Mouse (Mus musculus) gastrocnemius, adult 8-10 months (tissue): Measurements from ENCODE around the gene Zfp385b. TPM values are rescaled to one million over a fixed set of nuclear protein-coding genes. Genes with fewer than 3 reads are reported as not detected.
"Not testable (repeated sequence)": the region's sequence is repeated elsewhere in the genome, so short reads cannot be mapped to it uniquely, and the experiment has no call there.

Experiments
- DNase-seq, 2 experiments: peaks; one replicate each; pipeline ENCODE4 v3.0.0; 2022; ENCODE audit warnings: low spot score in 2 of 2
- total RNA-seq, 4 experiments: library from RNA; stranded (reverse); gene quantifications; 2 replicates each; pipeline ENCODE4 v1.2.4; 2022

The Zfp385b gene
- total RNA-seq, 4 experiments from 2014 or later = 2.5 to 4.7 (median 4.0) TPM

DNA sequence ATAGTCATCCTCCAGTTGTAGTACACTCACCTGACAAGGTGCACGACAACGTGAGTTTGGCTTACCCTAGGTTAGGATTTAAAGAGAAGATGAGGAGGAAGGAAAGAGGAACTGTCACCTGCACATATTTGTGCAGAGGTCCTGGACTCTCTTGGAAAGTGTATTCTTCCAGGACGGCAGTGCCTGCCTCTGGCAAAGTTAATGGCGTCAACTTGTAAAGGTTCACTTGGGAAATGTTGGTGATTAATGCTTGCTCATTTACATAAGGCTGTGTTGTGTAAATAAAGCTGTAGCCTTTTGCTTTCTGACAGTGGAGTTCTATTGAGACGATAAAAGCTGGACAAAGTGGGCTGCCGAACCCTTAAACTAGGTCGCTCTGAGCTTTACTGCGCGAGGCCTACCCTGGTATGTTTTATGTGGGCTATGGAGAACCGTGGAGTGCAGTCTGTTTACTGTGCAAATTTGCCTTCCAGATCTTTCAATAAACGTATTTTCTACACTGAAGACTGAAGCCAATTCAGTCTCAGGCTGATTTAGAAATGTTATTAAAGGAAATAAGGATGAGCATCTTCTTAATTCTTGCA is 347.1 kb downstream of the Zfp385b start:
- DNase-seq = no peak

DNA sequence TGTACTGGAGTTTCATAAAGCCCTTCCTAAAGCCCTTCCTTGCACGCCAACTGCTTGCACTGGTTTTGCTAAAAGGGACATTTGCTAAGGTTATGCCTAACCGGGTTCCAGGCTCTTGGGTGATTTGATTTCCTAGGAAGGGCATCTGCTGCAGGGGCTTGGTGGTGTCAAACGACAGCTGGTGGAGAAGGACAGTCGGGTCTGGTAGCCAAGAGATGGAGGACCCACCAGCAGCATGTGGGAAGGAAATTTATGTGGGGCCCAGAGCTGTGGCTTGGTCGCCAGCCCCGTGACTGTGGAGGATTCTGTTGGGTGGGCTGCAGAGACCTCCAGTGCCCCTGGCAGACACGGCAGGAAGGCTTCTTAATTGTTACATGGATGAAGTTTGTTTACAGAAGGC is 348.7 kb downstream of the Zfp385b start:
- DNase-seq = no peak

DNA sequence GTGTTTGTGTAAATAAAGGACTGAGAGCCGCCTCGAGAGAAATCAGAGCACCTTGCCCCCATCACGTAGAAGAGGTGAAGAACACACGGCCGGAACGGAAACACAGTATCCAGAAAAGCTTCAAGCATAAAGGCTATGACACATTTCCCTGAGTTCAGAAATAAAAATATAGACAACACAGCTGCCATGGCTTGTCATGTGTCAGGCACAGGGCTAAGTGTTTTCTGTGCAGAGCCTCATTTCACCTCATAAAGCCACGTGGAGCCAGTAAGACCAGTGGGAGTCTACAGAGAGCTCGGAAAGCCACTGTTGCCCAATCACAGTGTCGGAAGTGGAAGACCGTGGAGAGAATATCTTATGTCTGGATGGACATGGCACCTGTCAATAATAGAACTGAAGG is 358.0 kb downstream of the Zfp385b start:
- no peak for DNase-seq

DNA sequence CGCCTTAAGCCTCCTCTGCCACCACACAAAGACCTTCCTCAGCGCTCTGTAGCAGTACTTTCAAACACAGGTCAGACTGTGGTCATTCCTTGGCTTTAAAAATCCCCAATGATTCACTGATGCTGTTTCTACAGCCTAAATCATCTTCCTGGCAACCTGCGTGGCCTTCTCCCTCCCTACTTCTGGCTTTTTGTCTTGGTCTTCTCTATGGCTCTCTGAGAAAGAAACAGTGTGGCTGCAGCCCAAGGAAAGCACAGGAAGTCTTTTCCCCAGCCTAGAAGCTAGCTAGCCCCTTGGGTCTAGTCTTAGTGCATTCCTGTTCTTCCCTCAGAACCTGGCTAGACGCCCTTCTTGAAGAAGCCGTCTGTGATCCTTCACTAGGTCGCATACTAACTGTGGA is 359.4 kb downstream of the Zfp385b start:
- peak in 1 of 2 experiments; percentile 10 for DNase-seq

DNA sequence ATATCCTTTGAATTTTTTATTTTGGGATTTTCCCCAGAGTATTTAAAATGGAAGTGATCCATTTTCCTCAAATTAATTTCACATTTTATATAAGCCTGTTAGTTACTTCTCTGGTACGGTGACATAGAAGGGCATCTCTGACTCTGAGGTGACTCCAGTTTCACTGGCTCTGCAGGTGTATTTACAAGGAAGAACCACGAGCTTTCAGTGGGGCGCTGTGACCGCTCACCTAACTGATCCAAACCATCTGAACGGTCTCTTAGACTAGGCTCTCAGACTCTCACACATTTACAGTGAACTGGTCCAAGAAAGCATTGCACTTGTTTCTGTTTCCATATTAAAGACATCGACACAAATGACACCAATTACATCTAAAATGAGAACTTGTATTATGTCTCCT is 361.0 kb downstream of the Zfp385b start:
- no peak for DNase-seq

DNA sequence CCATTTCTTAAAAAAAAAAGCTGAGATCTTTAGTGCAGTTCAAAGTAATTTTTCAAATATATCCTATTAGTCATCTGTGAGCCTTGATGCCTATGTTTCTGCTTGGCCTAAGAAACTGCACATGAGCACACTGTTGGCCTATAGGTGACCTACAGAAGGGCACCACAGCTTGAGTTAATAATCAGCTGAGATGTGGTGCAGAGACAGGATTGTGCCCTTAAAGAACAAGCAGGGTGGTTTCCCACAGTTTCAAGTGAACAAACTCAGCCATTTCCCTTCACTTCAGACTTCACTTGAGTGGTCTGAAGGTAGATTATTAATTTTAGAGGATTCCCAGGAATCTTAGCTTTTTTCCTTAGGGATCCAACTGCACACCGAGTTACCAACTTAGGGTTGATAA is 362.3 kb downstream of the Zfp385b start:
- no peak for DNase-seq

DNA sequence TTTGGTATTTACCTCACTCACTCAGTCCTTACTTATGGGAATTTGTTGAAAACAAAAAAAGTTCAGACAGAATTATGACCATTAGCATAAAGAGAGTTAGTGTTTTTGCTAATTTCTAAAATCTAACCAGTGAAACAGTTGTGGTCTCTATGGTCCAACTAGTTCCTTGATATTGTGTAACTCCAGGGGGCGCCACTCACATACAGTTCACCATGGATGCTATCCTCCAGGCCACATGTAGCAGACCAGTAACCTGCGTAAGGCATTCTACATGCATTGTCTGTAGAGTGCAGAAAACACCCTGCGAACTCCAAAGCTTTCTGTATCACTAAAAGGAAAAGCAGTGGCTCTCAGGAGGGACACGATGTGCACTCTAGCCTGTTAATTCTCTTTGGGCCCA is 362.8 kb downstream of the Zfp385b start:
- DNase-seq = peak; percentile 25 to 48

DNA sequence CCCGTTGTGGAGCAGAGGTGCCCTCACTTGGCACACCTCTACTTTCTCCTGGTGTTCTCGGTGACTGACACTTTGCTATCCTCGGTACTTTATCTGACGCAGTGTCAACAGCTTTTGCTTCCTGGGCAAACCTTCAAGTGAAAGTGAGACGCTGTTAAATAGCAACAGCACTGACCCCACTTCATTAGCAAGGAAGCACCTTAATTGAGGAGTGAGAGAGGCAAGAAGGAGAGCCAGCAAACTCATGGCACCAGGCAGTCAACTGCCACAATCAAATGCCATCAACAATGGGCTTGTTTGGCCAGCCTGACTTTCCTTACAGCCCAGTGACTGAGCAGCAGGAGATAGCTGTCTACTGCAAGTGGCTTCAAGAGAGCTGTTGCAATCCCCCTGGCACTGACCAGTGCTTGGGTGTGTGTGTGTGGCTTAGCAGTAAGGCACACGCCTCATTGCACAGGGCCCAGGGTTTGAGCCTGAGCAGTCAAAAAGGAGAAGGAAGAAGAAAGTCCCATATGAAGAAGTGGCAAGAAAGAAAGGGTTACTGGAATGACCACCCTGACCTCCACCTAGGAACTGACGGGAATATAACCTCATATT is 365.0 kb downstream of the Zfp385b start:
- peak in 1 of 2 experiments; percentile 11 for DNase-seq

DNA sequence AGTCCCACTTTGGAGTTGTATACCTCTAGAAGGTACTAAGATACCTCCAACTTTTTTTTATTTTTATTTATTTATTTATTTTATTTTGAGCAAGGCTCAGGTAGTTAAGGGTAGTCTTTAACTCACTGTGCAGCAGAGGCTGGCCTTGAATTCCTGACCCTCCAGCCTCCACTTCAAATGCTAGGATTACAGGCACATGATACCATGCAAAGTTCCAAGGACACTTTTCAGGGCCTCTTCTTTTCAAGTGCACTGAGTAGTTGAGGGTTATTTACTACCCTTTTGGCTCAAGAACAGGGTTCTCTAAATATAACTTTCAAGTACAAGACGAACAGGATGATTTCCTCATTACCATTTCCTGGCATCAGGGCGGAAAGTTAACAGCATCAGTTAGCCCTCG is 365.7 kb downstream of the Zfp385b start:
- no peak for DNase-seq

DNA sequence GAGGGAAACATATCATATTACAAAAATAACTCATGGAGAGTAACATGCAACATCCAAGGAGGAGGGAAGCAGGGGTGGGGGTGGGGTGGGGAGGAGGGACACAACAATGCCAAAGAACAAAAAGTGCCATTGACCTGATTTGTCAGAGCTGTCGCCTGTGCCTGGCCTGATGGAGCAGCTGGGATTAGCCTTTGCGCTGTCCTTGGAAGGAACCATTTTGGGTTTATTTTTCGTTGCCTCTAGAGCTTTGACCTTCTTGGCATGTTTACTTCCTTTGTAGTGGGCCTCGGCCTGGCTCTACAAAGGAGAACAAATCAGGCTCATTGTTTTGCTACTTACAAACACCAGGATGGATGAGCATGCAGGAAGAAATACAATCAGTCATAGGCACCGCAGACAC is 369.4 kb downstream of the Zfp385b start:
- not testable (repeated sequence) for DNase-seq

DNA sequence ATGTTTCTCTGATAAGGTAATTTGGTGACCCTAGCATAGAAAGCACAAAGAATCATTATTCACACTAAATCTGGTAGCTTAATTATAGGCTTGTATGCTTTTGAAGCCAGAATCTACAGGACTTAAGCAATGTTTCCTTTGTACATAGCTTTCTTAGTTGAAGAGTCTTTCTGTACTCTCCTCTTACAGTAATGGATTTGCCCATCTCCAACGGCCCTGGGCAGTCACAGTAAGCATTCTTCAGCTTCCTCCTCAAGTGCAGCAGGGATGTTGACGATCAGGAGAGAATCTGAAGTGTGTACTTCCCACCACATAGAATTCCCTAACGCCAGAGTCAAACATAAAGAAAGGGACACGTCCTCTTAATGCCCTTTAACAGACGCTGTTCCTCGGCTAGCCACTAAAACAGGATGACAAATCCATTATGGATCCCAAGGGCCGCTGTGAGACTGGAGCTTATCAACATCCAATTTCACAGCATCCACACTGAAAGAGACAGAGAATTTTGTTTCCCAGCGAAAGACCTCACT is 370.4 kb downstream of the Zfp385b start:
- DNase-seq = no peak

DNA sequence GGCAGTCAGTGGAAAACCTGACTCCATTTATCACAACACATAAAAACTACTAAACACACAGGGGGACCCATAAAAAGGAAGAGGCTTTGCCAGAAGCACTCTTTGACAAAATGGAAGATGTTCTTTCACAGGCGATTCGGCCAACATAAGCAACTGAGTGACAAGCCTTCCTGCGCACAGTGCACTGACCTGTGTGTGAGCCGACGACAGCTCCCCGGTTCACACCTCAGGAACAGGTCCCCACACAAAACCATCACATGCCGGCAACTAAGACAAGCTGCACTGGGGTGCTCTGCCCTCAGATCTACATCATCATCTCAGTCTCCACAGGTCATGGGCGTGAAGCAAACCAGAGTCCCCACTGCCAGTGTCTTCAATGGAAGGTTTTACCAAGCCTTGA is 375.2 kb downstream of the Zfp385b start:
- DNase-seq = no peak

DNA sequence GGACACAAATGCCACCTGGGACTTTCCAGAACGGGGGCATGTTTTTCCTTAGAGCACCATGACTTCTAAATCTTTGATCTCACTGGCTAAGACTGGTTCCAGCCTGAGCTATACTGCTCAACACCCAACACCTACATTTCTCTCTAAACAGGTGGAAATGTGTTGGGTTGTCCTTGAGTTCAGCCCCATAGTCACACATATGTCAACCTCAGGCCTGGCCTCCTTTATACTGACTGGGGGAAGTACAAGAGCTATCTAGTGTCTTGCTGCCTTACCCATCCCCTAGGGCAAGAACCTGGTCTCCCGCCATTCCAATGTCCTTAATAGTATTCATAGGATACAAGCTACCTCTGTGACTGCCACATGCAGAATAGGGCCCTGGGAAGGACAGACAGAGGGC is 378.8 kb downstream of the Zfp385b start:
- no peak for DNase-seq

DNA sequence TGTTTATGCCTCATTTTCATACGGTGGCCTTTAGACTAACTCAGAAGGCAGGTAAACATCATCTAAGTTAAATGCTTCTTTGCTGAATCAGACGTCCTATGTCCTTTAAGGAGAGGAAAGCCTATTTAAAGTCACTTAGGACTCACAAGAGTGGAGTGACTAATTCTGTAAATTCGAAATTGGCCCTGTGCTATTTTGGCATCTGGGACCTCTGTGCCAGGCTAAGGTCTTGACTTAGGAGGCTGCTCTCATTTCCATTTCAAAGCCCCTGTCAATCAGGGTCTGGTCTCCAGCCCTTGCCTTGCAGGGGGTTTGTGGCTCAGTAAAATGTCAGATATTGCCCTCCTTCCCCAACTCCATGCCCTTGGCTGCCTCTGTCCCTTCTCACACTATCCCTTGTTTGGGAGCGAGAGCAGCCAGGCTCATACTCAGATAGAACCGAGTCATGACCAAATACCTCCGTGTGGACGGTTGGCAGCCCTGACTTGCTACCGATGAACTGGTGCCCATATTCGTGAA is 383.1 kb downstream of the Zfp385b start:
- DNase-seq = no peak

DNA sequence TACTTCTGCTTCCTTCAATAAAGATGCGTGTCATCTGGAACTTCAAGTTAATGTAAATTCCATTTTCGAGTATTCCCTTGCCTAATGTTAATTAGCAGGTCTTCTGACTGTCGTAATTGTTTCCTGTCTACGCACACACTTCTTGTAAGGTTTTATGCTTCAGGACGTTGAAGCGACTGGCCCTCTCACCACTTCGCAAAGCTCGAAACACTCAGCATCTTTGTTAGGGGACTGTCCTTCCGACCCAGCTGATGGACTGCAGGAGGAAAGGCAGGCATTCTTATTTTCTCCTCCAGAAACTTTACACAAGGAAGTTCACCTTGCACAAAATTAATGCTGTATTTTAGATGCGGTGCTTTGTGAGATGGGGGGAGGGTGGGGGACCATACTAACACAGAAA is 400.0 kb downstream of the Zfp385b start:
- no peak for DNase-seq

DNA sequence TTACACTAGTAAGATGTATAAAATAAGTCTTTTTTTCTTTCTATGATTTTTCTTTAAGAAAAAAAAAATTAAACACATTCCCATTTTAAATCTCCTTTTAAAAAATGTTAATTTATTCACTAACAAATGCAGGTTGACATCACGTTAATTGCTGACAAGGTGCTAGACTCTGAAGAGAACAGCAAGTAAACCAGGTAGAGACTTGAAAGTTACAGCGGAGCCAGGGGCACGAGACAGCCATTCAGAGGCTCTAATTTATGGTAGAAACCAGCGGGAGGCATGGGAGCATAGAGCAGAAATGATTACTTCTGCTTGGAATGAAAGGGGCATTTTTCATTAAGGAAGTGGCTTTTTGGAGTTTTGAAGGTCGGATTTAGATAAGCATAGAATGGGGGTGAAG is 401.4 kb downstream of the Zfp385b start:
- DNase-seq = no peak

DNA sequence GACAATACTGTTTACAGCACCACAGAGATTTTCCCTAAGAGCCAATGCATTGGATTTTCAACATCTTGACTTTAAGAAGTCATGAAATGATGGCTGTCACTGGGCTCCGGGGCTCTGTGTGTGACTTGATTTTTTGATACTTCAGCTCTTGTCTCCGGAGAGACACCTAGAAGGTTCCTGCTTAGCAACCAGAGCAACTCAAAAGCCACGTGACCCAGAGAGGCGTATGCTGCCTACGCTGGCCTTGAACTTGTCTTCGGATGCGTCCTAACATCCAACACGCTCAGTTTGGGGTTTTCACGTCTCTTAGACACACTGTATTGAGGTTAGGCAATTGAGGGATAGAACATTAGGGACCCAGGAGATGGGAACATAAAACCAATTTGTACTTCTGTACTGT is 407.3 kb downstream of the Zfp385b start:
- DNase-seq = no peak

DNA sequence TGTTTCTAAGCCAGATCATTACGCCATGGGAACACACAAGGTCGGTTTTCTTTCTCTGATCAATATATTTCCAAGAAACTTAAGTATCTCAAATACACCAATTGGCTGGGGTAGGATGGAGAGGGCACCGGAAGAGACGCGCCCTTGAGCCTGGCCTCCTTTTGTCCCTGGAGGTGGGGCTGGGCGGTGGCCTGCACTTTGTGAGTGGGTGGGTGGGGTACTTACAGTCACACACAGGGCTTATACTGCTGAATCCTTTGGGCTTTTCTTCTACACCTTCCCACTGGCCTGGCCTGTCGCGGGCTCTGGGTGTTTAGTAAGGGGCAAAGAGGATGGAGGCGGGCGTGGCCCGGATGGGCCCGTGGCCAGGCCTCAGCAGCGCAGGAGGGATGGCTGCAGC is 407.8 kb downstream of the Zfp385b start:
- DNase-seq = no peak

DNA sequence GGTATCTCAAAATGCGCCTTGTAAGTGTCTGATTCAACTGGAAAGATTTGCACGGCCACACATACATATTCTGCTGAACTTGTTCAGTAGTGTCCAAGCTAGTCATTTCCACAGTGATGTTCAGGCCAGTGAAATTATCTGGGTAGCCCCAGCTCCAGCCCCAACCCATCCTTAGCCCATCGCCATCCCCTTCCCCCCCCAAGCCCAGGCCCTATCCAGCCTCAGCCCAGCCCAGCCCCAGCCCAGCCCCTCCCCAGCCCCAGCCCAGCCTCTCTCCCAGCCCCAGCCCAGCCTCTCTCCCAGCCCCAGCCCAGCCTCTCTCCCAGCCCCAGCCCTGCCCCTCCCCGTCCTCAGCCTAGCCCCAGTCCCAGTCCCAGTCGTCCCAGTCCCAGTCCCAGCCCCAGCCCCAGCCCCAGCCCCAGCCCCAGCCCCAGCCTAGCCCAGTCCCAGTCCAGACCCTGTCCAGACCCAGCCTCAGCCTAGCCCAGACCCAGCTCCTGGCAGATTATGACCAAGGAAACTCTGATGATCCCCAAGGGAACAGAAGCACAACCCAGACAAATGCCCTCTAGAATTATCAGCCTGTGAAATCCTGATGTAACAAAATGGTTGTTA is 409.8 kb downstream of the Zfp385b start:
- DNase-seq = no peak

DNA sequence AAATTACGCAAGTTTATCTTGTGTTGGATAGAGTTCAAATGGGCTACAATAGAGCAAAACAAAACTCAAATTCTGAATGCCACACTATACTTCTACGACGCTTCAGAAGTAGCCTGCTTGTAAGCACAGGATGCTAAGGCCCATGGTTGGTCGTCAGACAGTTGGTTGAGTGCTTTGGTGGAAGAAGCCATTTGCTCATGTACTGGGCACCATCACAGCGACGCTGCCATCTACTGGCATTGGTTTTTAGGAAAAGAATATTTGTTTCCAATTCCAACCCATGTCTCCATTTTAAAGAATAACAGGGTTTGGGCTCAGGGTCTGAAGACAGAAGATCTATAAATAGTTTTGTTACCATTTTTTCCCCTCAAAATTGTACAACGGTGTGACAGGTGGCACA is 410.5 kb downstream of the Zfp385b start:
- DNase-seq = no peak

DNA sequence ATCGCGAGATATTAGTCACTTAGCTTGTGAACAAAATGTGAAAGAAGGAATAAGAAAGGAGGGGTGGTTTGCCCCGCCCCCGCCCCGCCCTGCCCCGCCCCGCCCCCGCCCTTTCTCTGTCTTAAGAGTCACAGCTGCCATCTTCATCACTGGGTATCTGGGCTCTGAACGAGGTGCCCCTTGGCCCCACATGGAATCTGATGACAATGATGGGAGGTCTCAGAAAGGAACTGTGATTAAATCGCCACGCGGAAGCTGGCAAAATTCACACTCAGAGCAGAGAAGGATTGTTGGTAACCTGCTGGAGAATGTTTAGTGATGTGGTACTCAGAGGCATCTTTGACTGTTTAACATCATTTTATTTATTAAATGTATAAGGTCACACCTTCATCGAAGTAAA is 417.1 kb downstream of the Zfp385b start:
- DNase-seq = no peak

DNA sequence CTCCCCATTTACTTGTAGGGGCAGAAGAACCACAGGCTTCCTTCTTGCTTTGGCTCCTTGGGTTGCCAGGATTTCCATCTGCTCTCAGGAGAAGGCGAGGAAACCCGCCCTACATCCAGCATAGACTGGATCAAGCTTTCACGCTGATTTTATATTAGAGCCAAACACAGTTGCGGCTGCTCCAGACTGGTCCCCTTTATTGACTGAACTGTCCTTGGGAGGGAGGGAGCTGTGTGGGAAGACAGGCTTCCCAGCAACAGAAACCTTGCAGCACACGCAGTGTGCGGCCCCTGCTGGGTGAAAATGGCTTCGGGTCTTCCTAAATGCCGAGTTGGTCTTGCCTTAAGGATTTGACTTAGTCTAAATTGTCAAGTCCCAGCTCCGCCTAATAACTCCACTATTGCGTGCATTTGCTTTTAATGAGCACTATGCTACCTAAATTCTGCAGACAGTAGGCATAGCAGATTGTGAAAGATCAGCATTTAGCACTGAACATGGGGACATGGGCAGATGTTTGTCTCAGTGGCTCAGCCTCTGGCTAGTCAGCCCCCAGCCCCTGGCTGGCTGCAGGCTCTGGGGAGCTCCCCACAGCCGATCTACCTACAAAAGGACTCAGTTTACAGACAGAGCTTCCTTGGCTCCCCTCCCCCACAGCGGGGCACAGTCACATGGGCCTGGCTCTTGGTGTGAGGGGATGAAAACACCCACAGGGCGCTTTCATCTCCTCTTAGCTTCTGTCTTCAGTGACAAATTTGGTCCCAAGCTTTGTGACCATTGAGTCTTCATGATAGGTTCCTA is 417.8 kb downstream of the Zfp385b start:
- no peak for DNase-seq
